Mouse (Mus musculus) spleen, adult 2 months (tissue): ENCODE results near the gene Nfkbid. TPM values are rescaled to one million over a fixed set of nuclear protein-coding genes. Genes with fewer than 3 reads are reported as not detected.

Source experiments
- DNase-seq, 2 experiments: peaks; one replicate each; pipeline versions ENCODE4 v3.0.0 to v3.0.0-alpha.2; 2012 to 2021; ENCODE audit warnings: low spot score in 2 of 2, low read depth in 1 of 2
- H3K27ac ChIP-seq: fragments of 200-500 bp; 2 replicates; pipeline ENCODE4 v1.5.1; 2012; ENCODE audit warnings: low read length, inconsistent platforms; ENCODE audit not compliant: insufficient read depth
- H3K27me3 ChIP-seq: fragments of 200-500 bp; 2 replicates; pipeline ENCODE4 v1.6.1; 2012; ENCODE audit warnings: mild to moderate bottlenecking, moderate library complexity, low read length, inconsistent platforms; ENCODE audit not compliant: control insufficient read depth, insufficient read depth
- H3K36me3 ChIP-seq: fragments of 200-500 bp; 2 replicates; pipeline ENCODE4 v1.6.1; 2012; ENCODE audit warnings: mild to moderate bottlenecking, low read length, inconsistent platforms; ENCODE audit not compliant: control insufficient read depth, insufficient read depth
- H3K4me1 ChIP-seq: fragments of 200-500 bp; 2 replicates; pipeline ENCODE4 v1.6.1; 2011; ENCODE audit warnings: inconsistent platforms; ENCODE audit not compliant: control insufficient read depth, insufficient read depth, insufficient read length
- H3K4me3 ChIP-seq: fragments of 200-500 bp; 2 replicates; pipeline ENCODE4 v1.5.1; 2011; ENCODE audit warnings: mild to moderate bottlenecking, inconsistent platforms; ENCODE audit not compliant: insufficient read depth, insufficient read length; ENCODE audit errors: extremely low read depth
- CTCF ChIP-seq: fragments of 200-500 bp; IDR thresholded peaks from 2 replicates; pipeline ENCODE4 v1.5.1; 2011; ENCODE audit warnings: mild to moderate bottlenecking, inconsistent platforms; ENCODE audit not compliant: insufficient read depth, insufficient read length, insufficient replicate concordance; ENCODE audit errors: extremely low read depth
- POLR2A ChIP-seq: fragments of 200-500 bp; IDR thresholded peaks from 2 replicates; pipeline ENCODE4 v1.6.1; 2011; ENCODE audit warnings: low read depth, low read length, inconsistent platforms
- WGBS: fragments of 180-500 bp; shearing (Covaris S2); methylation state at CpG from one replicate; pipeline ENCODE4 v1.1.7; 2018; 5-methylcytosine and 5-hydroxymethylcytosine counted together
- polyA plus RNA-seq: library from polyadenylated mRNA; depleted of rRNA; stranded (reverse); fragments of >200 nt; gene quantifications from 2 replicates; pipeline ENCODE4 v1.2.3, GENCODE M21; 2012; rRNA removed

Nfkbid gene
- polyA plus RNA-seq, 1 experiment: 55.1 TPM

GRCm38 (mm10) chr7:30477415-30478381 is 56.2 kb downstream of the Nfkbid start:
- Histone ChIP-seq H3K4me1 (no peaks in the 10 kb centered on the region), H3K4me3 (no peak overlapping the region), H3K27me3 (0 out of 2 replicates have a peak, but pooled peaks cover 2% of the 10 kb centered on the region), H3K36me3 (no peaks in the 10 kb centered on the region), H3K27ac (no peak overlapping the region)
- no peak for TF ChIP-seq CTCF
- no peak for TF ChIP-seq POLR2A
- DNase-seq: no peak
- WGBS: 24% methylated on average over 27 of the region's 32 CpGs

Other genes starting within 250 kb of the Nfkbid start
- 0.43 and 0.52 TPM in 2 replicates for gene Cox7a1, start 237.6 kb upstream of the Nfkbid start, polyA plus RNA-seq
- 414 and 469 TPM in 2 replicates for gene Capns1, start 222.9 kb upstream of the Nfkbid start, polyA plus RNA-seq
- gene Polr2i, start 189.8 kb upstream of the Nfkbid start, polyA plus RNA-seq: 51.5 and 60.8 TPM in 2 replicates
- gene Tbcb, start 189.5 kb upstream of the Nfkbid start, polyA plus RNA-seq: 21.5 and 24.6 TPM in 2 replicates
- 0.13 TPM in 1 of 2 replicates, not detected in the other for gene Ovol3, start 186.0 kb upstream of the Nfkbid start, polyA plus RNA-seq
- 0.14 and 0.18 TPM in 2 replicates for gene Thap8, start 141.6 kb upstream of the Nfkbid start, polyA plus RNA-seq
- 15.7 and 21.5 TPM in 2 replicates for gene Wdr62, start 141.3 kb upstream of the Nfkbid start, polyA plus RNA-seq
- 10.0 and 13.2 TPM in 2 replicates for gene Clip3, start 130.0 kb upstream of the Nfkbid start, polyA plus RNA-seq
- 86.3 and 144 TPM in 2 replicates for gene Alkbh6, start 113.0 kb upstream of the Nfkbid start, polyA plus RNA-seq
- 14.7 and 21.1 TPM in 2 replicates for gene Syne4, start 106.9 kb upstream of the Nfkbid start, polyA plus RNA-seq
- gene E130208F15Rik, start 100.0 kb upstream of the Nfkbid start, polyA plus RNA-seq: 0.58 and 0.89 TPM in 2 replicates
- gene Sdhaf1, start 97.8 kb upstream of the Nfkbid start, polyA plus RNA-seq: 13.4 and 25.8 TPM in 2 replicates
- gene Lrfn3, start 59.0 kb upstream of the Nfkbid start, polyA plus RNA-seq: 2.7 and 3.2 TPM in 2 replicates
- gene Tyrobp, start 8.0 kb upstream of the Nfkbid start, polyA plus RNA-seq: 569 and 738 TPM in 2 replicates
- gene Hcst, start 1.9 kb upstream of the Nfkbid start, polyA plus RNA-seq: 178 and 278 TPM in 2 replicates
- gene Aplp1, start 23.8 kb downstream of the Nfkbid start, polyA plus RNA-seq: 1.9 and 2.3 TPM in 2 replicates
- 0.14 and 0.49 TPM in 2 replicates for gene Kirrel2, start 36.0 kb downstream of the Nfkbid start, polyA plus RNA-seq
- gene Nphs1, start 36.6 kb downstream of the Nfkbid start, polyA plus RNA-seq: 1.8 and 2.4 TPM in 2 replicates
- 0.04 TPM in 1 of 2 replicates, not detected in the other for gene Prodh2, start 71.9 kb downstream of the Nfkbid start, polyA plus RNA-seq
- 18.4 and 26.5 TPM in 2 replicates for gene Arhgap33, start 113.3 kb downstream of the Nfkbid start, polyA plus RNA-seq
- gene Hspb6, start 130.4 kb downstream of the Nfkbid start, polyA plus RNA-seq: 10.7 and 12.1 TPM in 2 replicates
- gene Proser3, start 130.6 kb downstream of the Nfkbid start, polyA plus RNA-seq: 8.5 and 10.8 TPM in 2 replicates
- gene Lin37, start 138.1 kb downstream of the Nfkbid start, polyA plus RNA-seq: 34.9 and 36.4 TPM in 2 replicates
- 31.6 and 36.5 TPM in 2 replicates for gene U2af1l4, start 141.6 kb downstream of the Nfkbid start, polyA plus RNA-seq
- 3.1 and 4.4 TPM in 2 replicates for gene Gm49396, start 141.6 kb downstream of the Nfkbid start, polyA plus RNA-seq
- gene Psenen, start 141.9 kb downstream of the Nfkbid start, polyA plus RNA-seq: 85.2 and 86.9 TPM in 2 replicates
- 17.0 and 19.0 TPM in 2 replicates for gene Igflr1, start 143.7 kb downstream of the Nfkbid start, polyA plus RNA-seq
- gene Kmt2b, start 167.0 kb downstream of the Nfkbid start, polyA plus RNA-seq: 59.7 and 71.7 TPM in 2 replicates
- gene Zbtb32, start 177.2 kb downstream of the Nfkbid start, polyA plus RNA-seq: 10.2 and 10.3 TPM in 2 replicates
- 0.88 and 1.2 TPM in 2 replicates for gene Upk1a, start 191.1 kb downstream of the Nfkbid start, polyA plus RNA-seq
- gene Cox6b1, start 204.4 kb downstream of the Nfkbid start, polyA plus RNA-seq: 116 and 120 TPM in 2 replicates
- gene Etv2, start 214.1 kb downstream of the Nfkbid start, polyA plus RNA-seq: not detected in 2 replicates
- gene Rbm42, start 228.6 kb downstream of the Nfkbid start, polyA plus RNA-seq: 56.5 and 74.5 TPM in 2 replicates
- 13.3 and 18.5 TPM in 2 replicates for gene Haus5, start 243.3 kb downstream of the Nfkbid start, polyA plus RNA-seq
- not detected in 2 replicates for gene Pmis2, start 249.9 kb downstream of the Nfkbid start, polyA plus RNA-seq